Comparison of ENCODE assay signal across 13 mouse cellular contexts in the genomic region with DNA sequence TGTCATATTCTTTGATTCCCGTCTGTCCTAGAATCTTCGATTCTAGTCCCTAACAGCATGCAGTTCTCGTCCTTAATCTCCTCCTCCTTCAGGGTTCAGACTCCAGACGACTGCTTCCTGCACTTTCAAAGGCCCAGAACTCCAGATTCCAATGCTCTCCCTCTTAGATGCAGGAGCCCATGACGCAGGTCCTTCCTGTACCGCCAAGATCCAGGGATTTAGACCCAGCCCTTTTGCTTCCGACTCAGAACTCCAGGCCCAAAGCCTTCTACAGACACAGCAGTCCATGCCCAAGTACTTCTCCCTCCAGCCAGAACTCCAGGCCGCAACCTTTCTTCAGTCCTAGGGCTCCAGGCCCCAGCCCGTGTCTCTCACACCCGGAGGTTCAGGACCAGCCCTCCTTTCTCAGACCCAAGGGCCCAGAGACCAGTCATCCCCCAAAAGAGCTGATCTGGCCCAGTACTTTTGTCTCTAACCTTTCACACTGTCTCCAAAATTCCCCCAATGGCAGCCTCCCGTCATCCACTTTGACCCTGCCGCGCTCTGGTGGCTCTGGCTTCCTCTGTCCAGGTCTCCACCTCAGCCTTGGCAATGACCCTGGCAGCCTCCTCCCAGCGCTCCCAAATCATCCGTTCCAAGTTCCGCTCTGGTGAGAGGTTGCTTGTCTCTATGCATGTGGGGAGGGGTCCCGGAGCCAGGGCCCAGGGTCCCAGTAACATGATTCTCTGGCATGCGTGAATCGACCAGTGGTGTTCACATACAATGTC. TPM values are rescaled to one million over a fixed set of nuclear protein-coding genes. Genes with fewer than 3 reads are reported as not detected.
A peak's percentile ranks its signal among the peaks of the same experiment; 100 is the strongest.
DNase-seq lines count a peak whose midpoint lies in the region; ATAC-seq lines count a peak whose summit lies in the region.
"Had no signal": no experiment of that assay in that cellular context is flagged by ENCODE, and none has a peak within 500 bp of the region (broad histone marks: within the 10 kb centered on the region; RNA-seq: fewer than 3 reads in every experiment).

No protein-coding gene starts in this region.

- peak overlapping the region; percentile 42; the same call in 1 of the 2 replicates for H3K27ac ChIP-seq in embryonic facial prominence, embryonic 12.5 days
- H3K27ac ChIP-seq: neural tube, embryonic 12.5 days had no signal

- no peaks in the 10 kb centered on the region for H3K27me3 ChIP-seq in embryonic facial prominence, embryonic 12.5 days
- H3K27me3 ChIP-seq: neural tube, embryonic 12.5 days had no signal

- WGBS in embryonic facial prominence, embryonic 12.5 days = 72% methylated on average over 19 of the region's 19 CpGs

- H3K9ac ChIP-seq in embryonic facial prominence, embryonic 12.5 days = no peak overlapping the region
- H3K9ac ChIP-seq: neural tube, embryonic 12.5 days had no signal

- H3K36me3 ChIP-seq in embryonic facial prominence, embryonic 12.5 days = peaks cover 8% of the 10 kb centered on the region; the same call in 1 of the 2 replicates

- peaks cover 36% of the 10 kb centered on the region for H3K4me1 ChIP-seq in embryonic facial prominence, embryonic 12.5 days

- no peak overlapping the region for H3K4me3 ChIP-seq in embryonic facial prominence, embryonic 12.5 days
- H3K4me3 ChIP-seq: megakaryocyte, embryonic 14.5 days; neural tube, embryonic 12.5 days had no signal

- DNase-seq in cerebellum, postnatal 10 days = peak; percentile 25 to 32
- no peak for DNase-seq in cerebellum, adult 18-20 months
- peak; percentile 55 for DNase-seq in kidney, postnatal 14 days
- no peak for DNase-seq in kidney, adult 18-20 months
- DNase-seq in heart, postnatal 4 days = peak; percentile 39
- DNase-seq in left cerebral cortex, adult 8-10 months (ENCODE audit: low spot score in 2 of 2) = no peak
- DNase-seq in embryo, embryonic 9.5 days (ENCODE audit: extremely low spot score) = no peak

- ATAC-seq in embryonic facial prominence, embryonic 12.5 days (ENCODE audit: insufficient number of reproducible peaks, insufficient read depth, low FRiP score, low TSS enrichment) = no peak

- no peaks in the 10 kb centered on the region for H3K9me3 ChIP-seq in embryonic facial prominence, embryonic 12.5 days
- H3K9me3 ChIP-seq: neural tube, embryonic 12.5 days had no signal

- H3K4me2 ChIP-seq in embryonic facial prominence, embryonic 12.5 days (replicated peaks) = 0 out of 2 replicates have a peak overlapping the region, but pooled peaks have one; percentile 1
- H3K4me2 ChIP-seq: neural tube, embryonic 12.5 days had no signal

RNA-seq across cellular contexts. Expression of a gene that starts 0.6 kb away (rescaled TPM):
- polyA plus RNA-seq in embryonic facial prominence, embryonic 12.5 days (2016; fragmentation: Nextera tagmentation; extraction: Ambion mirVana) = 4.0 and 5.4 TPM in 2 replicates
- 10 to 100 TPM in 1 of 2 experiments, 1 to 10 TPM in 1; 8.8 to 11.7 TPM for total RNA-seq in heart, postnatal 4 days (2021)
- total RNA-seq in left cerebral cortex, adult 8-10 months (2022) = 1 to 10 TPM; 3.5 to 6.0 (median 5.6) TPM

RNA-seq across cellular contexts. Expression of a gene that starts 13.1 kb away (rescaled TPM):
- 16.4 and 16.8 TPM in 2 replicates for polyA plus RNA-seq in embryonic facial prominence, embryonic 12.5 days (2016; fragmentation: Nextera tagmentation; extraction: Ambion mirVana)
- 10 to 100 TPM; 50.0 to 50.5 TPM for total RNA-seq in heart, postnatal 4 days (2021)
- total RNA-seq in left cerebral cortex, adult 8-10 months (2022) = 1 to 10 TPM; 5.9 to 7.6 (median 6.6) TPM

RNA-seq across cellular contexts. Expression of a gene that starts 18.8 kb away (rescaled TPM):
- polyA plus RNA-seq in embryonic facial prominence, embryonic 12.5 days (2016; fragmentation: Nextera tagmentation; extraction: Ambion mirVana) = 0.10 and 0.23 TPM in 2 replicates
- under 1 TPM; 0.56 to 0.60 TPM for total RNA-seq in heart, postnatal 4 days (2021)
- total RNA-seq in left cerebral cortex, adult 8-10 months (2022) = not detected
- polyA plus RNA-seq: neural tube, embryonic 12.5 days had no signal

RNA-seq across cellular contexts. Expression of a gene that starts 23.3 kb away (rescaled TPM):
- 0.56 and 0.61 TPM in 2 replicates for polyA plus RNA-seq in embryonic facial prominence, embryonic 12.5 days (2016; fragmentation: Nextera tagmentation; extraction: Ambion mirVana)
- not detected for total RNA-seq in heart, postnatal 4 days (2021)
- under 1 TPM in 1 of 4 experiments, not detected in 3; 0.21 TPM for total RNA-seq in left cerebral cortex, adult 8-10 months (2022)
- total RNA-seq: liver, adult 2 months had no signal
- polyA plus RNA-seq: hindbrain, embryonic 11.5 days; neural tube, embryonic 12.5 days had no signal

RNA-seq across cellular contexts. Expression of a gene that starts 25.1 kb away (rescaled TPM):
- 0.17 TPM in 1 of 2 replicates, not detected in the other for polyA plus RNA-seq in embryonic facial prominence, embryonic 12.5 days (2016; fragmentation: Nextera tagmentation; extraction: Ambion mirVana)
- total RNA-seq in heart, postnatal 4 days (2021) = not detected
- total RNA-seq in left cerebral cortex, adult 8-10 months (2022) = not detected
- polyA plus RNA-seq: embryonic facial prominence, embryonic 11.5 days; hindbrain, embryonic 11.5 days; neural tube, embryonic 12.5 days had no signal

Comparison
In these comparisons a context has a peak if more than half of its experiments do, and no peak if none do; other contexts are left out.
1. DNase-seq: peak in cerebellum, postnatal 10 days (2 of 2), kidney, postnatal 14 days (single experiment) and heart, postnatal 4 days (single experiment); none in cerebellum, adult 18-20 months (0 of 2), kidney, adult 18-20 months (single experiment), left cerebral cortex, adult 8-10 months (0 of 2) and embryo, embryonic 9.5 days (single experiment).
2. RNA of a gene that starts 13.1 kb away (total RNA-seq): 50.0 to 50.5 TPM in heart, postnatal 4 days; 5.9 to 7.6 TPM in left cerebral cortex, adult 8-10 months; every median in the first group is over 4 times any median in the second.